Mouse (Mus musculus) MEL (cell line): Measurements from ENCODE around the gene Kpna2.

ENCODE experiments used
- CTCF ChIP-seq, 3 experiments: IDR thresholded peaks in 2 of 3; conservative IDR thresholded peaks in 1 of 3; 2 replicates each; pipeline ENCODE4 v1.5.1; 2011 to 2012; ENCODE audit warnings: low read length in 3 of 3, low read depth in 2 of 3, mild to moderate bottlenecking in 2 of 3, improper control_type of control experiment in 1 of 3, inconsistent platforms in 1 of 3, mixed read lengths in 1 of 3, moderate library complexity in 1 of 3; ENCODE audit not compliant: control insufficient read depth in 1 of 3, insufficient read depth in 1 of 3, poor library complexity in 1 of 3, severe bottlenecking in 1 of 3
- EP300 ChIP-seq, 2 experiments: IDR thresholded peaks; 2 replicates each; pipeline ENCODE4 v1.6.1; 2011; ENCODE audit warnings: improper control_type of control experiment in 2 of 2, low read length in 2 of 2, low read depth in 1 of 2, mild to moderate bottlenecking in 1 of 2
- HCFC1 ChIP-seq: IDR thresholded peaks from 2 replicates; pipeline ENCODE4 v1.6.1; 2012; ENCODE audit warnings: low read depth, mild to moderate bottlenecking, inconsistent platforms, low read length, improper control_type of control experiment, moderate library complexity
- NRF1 ChIP-seq: IDR thresholded peaks from 2 replicates; pipeline ENCODE4 v1.6.1; 2014; ENCODE audit warnings: low read depth, mild to moderate bottlenecking, inconsistent platforms, low read length, improper control_type of control experiment, moderate library complexity; ENCODE audit not compliant: poor library complexity, insufficient read depth, severe bottlenecking
- POLR2A ChIP-seq, 2 experiments: IDR thresholded peaks; 2 replicates each; pipeline ENCODE4 v1.6.1; 2011 to 2012; ENCODE audit warnings: low read length in 2 of 2, mild to moderate bottlenecking in 2 of 2, control low read depth in 1 of 2, improper control_type of control experiment in 1 of 2, low read depth in 1 of 2, moderate library complexity in 1 of 2; ENCODE audit not compliant: control insufficient read depth in 1 of 2, insufficient read depth in 1 of 2, poor library complexity in 1 of 2
- TAL1 ChIP-seq: IDR thresholded peaks from 2 replicates; pipeline ENCODE4 v1.6.1; 2012; ENCODE audit warnings: mild to moderate bottlenecking, inconsistent platforms, low read length, moderate library complexity, mixed read lengths
- UBTF ChIP-seq: IDR thresholded peaks from 2 replicates; pipeline ENCODE4 v1.6.1; 2012; ENCODE audit warnings: low read depth, mild to moderate bottlenecking, inconsistent platforms, low read length, improper control_type of control experiment, moderate library complexity, borderline replicate concordance; ENCODE audit not compliant: insufficient read depth

GRCm38 (mm10) chr11:106957271-106957980 is 41.9 kb downstream of the Kpna2 start:
- TF ChIP-seq CTCF (IDR thresholded peaks at IDR 0.05 in 2 of 3, conservative IDR thresholded peaks at IDR 0.05 in 1 of 3; ENCODE audit: control insufficient read depth in 1 of 3, insufficient read depth in 1 of 3, low read depth in 2 of 3, low read length in 3 of 3, poor library complexity in 1 of 3, severe bottlenecking in 1 of 3) (no peak), UBTF (no peak), EP300 (IDR thresholded peaks at IDR 0.05; ENCODE audit: low read depth in 1 of 2, low read length in 2 of 2) (peak in 1 of 2 experiments; percentile 85; a peak in 2 of 4 replicates), TAL1 (no peak), HCFC1 (no peak), POLR2A (IDR thresholded peaks at IDR 0.05; ENCODE audit: control insufficient read depth in 1 of 2, insufficient read depth in 1 of 2, low read depth in 1 of 2, low read length in 2 of 2, poor library complexity in 1 of 2) (no peak), NRF1 (no peak)
